Mouse (Mus musculus) fat pad, adult 2 months (tissue): Measurements from ENCODE around the gene Aamp.

ENCODE experiments used
- DNase-seq: peaks from one replicate; pipeline ENCODE4 v3.0.0-alpha.2; 2011; ENCODE audit warnings: low read depth, low spot score; ENCODE audit errors: extremely low read depth

Gene Aamp

DNA sequence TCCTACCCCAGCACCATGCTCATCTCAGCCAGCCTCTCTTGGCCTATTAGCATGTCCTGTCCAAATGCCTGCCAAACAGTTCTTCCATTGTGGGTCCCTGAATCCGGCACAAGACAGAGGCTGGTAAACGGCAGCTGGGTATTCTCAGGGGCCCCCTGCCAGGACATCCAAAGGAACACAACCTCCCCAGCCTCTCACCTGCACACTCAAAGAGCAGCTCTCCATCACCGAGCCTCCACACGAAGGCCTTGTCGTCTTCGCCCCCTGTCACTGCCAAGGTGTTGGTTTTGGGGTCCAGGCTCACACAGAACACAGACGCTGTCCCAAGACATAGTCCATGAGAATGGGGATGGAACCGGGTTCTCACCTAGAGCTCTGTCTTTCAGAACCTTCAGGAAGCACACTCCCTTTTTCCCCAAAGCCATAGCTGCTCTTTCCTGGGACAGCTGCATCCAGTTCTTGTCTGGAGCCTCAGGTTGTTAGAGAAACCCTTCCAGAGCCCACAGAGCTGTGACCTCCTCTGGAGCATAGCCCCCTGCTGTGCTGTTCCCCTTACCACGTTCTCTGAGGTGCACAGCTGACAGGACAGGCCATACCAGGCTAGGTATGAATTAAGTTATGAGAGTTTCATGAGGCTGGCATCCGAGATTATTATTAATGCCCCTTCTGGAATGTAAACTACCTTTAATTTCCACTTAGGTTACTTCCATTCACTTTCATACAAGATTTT is 1.5 kb downstream of the Aamp start:
- DNase-seq: no peak

DNA sequence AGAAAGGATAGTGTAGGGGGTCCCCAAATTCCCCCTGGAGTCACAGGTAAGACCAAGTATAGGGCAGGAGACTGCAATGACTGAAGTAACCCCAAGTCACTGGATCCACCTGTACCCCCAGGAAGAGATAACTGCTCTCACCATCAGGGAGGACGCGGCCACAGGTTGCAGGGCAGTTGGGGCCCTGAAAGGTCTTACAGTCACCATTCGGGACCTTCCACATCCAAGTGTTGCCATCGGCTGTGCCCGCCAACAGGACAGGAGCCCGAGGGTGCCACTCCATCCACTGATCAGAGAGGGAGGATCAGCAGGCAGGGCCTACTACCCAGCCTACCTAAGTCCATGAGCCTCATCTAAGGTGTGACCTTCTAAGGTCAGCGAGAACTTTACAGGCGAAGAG is 2.7 kb downstream of the Aamp start:
- no peak for DNase-seq

DNA sequence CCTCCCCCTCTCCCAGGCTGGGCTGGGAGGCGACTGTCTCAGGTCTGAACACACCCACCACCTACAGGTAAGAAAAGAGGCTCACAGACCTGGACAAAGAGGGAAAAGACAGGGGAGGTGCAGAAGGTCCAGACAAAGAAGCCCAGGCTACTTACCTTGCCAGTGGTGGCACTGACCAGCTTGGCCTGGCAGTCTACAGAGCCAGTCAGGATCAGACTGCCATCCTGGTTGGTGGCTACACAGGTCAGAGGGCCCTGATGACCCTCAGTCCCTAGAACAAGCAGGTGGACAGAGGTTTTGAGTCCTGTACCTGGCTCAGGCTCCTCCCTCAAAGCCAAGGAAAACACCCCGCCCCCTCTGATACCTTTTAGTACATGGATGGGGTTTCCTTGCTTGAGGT is 3.2 kb downstream of the Aamp start:
- no peak for DNase-seq

DNA sequence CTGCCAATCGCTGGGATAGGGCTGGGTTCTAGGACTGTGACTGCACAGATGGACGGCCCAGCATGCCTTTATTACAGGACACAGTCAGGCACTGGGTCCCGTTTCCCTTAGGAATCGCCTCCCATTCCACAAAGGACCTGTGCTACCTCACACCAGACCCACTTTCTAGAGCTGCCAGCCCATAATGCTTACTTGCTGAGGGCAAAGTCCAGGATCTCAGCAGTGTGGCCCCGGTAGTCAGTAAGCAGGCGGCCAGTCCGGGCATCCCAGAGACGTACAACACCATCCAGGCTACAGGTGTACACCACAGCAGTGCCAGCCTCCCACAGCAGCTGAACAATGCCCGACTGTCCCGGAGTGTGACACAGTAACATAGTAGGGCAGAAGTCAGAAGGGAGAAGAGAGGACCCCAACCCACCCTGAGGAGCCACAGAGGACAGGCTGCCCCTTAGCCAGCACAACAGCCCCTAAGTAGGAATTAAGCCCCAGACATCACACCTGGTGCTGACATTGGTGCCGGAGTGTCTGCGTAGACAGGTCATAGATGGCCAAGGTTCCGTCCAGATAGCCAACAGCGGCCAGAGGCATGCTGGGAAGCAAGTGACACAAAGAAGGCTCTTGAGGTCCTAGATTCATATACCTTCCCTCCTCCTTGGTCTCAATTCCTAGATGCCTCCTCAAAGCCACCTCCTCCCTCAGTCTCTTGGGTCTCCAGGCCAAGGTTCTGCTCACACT is 3.8 kb downstream of the Aamp start:
- DNase-seq: no peak

DNA sequence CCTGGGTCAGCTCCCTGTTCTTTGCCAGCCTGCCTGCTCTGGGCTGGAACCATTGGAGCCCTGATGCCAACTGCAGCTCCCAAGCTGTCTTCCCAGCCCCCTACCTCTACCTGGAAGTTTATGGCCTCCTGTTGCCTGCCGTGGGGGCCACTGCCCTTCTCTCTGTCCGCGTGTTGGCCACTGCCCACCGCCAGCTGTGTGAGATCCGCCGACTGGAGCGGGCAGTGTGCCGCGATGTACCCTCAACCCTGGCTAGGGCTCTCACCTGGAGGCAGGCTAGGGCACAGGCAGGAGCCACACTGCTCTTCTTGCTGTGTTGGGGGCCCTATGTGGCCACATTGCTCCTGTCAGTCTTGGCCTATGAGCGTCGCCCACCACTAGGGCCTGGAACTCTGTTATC is 5.5 kb downstream of the Aamp start:
- no peak for DNase-seq

DNA sequence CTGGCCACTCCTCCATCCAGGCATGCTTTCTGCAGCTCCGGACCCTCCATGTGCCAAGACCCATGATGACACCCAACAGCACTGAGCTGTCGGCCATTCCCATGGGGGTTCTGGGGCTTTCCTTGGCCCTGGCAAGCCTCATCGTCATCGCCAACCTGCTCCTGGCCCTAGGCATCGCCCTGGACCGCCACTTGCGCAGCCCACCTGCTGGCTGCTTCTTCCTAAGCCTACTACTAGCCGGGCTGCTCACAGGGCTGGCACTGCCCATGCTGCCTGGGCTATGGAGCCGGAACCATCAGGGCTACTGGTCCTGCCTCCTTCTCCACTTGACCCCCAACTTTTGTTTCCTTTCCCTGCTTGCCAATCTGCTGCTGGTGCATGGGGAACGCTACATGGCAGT is 6.0 kb downstream of the Aamp start, which contains the start of gene Gpbar1:
Gene Gpbar1, plus strand, starts transcription at position 13 of the 400 bp plus-strand sequence.
- no peak for DNase-seq

DNA sequence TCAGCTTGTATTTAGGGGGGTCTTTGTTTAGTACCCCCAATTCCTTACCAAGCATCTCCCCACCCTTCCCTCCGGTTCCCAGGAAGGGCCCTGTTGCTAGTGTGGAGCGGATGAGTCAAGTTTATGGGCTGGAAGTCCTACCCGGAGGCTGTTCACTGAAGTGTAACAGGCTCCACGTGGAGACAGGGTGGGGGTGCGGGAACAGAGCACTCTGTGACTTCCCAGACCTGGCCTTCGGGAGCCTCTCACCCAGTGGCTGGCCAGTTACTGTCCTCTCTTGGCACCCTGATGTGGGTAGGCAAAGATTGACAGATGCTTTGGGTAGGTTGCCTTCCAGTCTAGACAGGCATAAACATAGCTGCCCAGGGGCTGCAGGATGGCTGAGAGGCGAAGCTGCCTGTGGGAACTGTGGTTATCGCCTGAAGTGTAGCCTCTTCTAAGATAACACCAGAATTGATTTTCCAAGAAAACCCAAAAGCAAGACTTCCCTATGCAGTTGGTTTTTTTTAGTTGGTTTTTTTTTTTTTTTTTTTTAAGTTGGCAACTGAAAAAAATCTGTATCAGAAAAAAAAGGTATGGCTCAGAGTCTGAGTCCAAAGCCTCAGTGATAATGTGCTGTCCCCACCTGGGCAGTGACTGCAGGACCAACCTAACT is 6.5 kb downstream of the Aamp start:
- no peak for DNase-seq

DNA sequence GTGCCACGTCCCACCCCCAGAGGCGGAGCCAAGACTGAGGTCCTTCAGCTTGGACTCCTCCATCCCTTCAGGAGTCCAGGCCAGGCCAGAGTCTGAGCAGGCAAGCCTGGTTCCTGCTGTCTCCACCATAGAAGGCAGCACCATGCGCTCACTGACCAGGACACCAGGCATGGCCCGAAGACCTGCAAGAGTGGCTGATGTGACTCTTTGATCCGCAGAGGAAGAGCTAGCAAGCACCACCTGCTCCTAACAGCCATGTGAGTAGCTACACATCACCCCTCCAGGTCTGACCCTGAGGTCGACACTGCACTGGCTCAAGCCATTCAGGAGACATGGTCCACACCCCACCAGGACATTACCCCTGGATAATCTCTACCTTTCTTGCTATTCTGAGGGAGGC is 7.5 kb downstream of the Aamp start:
- no peak for DNase-seq

DNA sequence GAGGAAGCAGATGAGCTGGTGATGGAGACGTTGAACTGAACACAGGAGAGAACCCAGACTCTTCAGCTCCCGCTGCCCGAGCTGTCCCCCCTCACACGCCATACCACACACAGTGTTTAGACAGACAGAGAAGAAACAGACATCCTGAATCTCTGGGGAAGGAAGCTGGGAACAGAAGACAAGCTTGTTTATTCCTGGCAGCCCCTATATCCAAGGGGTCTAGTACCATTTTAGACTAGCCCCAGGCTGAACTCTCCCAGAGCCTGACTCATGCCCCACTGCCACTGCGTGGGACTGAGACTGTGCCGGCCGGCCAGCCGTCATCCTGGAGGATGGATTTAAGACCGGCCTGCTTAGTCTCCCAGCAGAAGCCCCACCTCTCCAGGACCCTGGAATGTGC is 9.5 kb downstream of the Aamp start:
- no peak for DNase-seq

DNA sequence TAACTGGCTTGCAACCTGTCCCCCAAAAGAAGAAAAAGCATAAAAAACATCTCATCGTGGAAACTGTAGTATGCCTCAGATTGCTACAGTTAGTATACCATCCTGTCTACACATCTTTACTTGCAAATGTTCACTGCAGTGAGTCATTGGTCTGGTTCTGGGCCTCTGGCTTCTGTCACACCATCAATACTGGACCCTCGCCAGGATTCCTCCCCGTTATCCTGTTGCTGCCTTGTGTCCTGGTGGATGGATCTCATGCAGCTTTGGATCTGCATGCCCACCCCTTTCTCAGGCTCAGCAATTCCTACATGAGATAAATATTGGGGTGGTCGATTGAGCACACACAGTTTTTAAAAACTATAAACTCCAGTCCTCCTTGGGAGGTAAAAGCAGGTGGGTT is 12.9 kb downstream of the Aamp start:
- DNase-seq: no peak

DNA sequence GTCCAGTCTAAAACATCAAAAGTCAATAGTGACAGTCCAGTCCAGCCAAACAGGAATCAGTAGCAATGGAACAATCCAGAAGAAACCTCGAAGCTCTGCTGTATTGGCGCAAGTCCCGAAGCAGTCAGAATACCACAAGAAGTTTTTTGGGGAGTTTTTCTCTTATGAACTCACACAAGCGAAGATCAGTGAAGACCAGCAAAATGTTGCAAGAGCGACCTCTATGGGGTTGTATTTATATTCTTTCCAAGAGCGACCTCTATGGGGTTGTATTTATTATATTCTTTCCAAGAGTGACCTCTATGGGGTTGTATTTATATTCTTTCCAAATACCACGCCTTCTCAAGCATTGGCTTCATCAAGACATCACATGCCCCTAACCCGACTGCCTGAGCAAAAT is 15.8 kb downstream of the Aamp start:
- no peak for DNase-seq

DNA sequence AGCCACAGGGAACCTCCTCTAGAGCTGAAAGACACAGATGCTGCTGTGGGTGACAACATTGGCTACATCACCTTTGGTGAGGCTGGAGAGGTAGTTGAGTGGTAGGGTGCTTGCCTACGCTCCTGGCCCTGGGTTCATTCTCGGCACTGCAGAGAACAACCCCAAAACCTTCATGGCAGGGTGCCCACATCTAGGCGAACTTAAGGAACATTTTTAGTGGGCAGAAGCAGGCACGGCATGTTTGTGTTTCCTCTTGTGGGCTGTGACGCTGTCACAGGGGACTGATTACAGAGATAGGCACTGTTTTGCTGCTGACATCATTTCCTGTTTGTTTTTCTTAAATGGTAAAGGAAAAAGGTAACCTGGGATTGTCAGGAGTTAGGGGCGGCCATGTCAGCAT is 22.0 kb downstream of the Aamp start:
- no peak for DNase-seq

DNA sequence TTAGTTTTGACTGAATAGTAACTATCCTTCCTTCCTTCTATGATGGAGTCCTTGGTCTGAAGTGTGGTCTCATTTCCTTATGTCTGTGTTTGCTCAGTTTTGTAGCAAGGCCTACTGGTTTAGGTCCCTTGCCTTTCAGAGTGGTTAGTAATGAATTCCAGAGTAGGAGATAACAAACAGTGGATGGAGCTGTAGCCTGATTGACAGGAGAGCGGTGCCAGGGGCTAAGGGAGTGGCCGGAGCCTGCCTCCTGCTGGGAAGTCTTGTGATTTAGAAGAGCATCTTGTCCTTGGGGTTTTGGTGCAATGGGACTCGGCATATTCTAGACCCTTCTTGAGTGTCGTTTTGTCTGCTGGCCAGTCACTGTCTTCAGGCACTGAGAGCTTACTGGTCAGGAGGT is 27.8 kb downstream of the Aamp start:
- no peak for DNase-seq

DNA sequence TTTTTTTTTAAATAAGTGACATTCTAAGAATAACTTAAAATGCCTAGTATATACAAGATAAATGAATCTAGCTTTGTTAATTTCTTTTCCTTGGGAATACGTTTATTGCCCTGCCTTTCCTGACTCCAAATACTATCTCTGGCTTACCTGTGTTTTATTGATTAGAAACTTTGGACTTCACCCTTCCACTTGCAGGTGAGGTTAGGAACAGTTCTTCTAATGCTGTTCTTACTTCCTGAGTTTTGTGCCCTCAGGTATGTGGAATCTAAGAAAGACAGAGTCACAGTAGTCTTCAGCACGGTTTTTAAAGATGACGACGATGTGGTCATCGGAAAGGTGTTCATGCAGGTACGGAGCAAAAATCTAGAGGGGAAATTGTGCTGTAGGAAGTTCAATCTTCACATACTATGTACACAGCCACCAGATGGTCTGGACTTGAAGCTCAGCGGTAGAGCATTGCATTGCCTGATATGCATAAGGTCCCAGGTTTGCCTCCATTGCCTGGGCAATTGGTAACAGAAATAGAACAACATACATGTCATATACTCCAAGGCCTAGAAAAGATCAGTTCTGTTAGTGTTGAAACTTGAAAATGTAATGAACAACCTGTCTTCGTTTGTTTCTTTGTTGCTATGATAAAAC is 28.7 kb downstream of the Aamp start:
- DNase-seq: no peak

DNA sequence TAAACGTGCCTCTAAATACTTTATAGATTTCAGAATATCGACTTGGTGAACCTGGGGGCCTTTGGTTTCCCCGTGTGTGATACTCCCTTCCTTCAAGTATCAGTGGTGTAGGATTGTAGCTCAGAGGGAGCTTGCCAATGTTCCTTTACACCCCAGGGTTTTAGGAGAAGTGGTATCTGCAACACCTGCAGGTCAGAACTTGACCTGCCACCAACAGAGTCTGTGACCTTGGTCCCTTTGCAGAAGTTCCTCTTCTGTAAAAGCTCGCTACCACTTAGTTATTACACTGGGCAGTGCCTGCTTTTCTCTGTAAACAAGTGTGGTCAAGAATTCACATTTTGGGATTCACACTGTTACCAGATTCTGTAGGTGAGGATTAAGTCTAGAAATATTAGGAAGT is 34.4 kb downstream of the Aamp start:
- no peak for DNase-seq

DNA sequence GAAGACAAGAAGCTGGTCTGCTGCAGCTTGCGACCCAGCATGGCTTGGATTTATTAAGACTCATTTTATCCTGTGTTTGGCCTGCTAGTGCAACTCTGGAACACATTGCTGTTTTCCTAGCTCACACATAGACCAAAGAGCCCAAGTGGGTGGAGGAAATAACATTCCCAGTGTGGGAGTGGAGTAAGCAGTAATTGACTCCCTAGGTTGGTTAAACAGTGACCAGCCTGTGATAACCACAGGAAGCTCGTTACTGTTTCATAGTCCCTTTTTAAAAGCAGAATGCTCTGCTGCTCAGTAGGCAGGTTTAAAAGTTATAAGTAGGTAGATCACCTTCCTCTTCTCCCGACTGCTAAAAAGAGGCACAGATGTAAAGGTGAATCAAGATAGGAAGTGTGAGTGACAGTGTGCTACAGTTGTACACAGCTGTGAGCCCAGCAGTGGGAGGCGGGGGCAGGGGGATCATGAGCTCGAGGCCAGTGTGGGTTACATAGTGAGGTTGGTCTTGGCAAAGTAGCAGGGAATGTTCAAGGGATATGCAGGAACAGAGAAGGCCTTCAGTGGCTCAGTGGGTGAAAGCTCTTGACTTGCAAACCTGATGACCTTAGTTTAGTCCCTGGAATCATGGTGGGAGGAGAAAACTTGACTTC is 35.1 kb downstream of the Aamp start:
- peak; percentile 39 for DNase-seq

DNA sequence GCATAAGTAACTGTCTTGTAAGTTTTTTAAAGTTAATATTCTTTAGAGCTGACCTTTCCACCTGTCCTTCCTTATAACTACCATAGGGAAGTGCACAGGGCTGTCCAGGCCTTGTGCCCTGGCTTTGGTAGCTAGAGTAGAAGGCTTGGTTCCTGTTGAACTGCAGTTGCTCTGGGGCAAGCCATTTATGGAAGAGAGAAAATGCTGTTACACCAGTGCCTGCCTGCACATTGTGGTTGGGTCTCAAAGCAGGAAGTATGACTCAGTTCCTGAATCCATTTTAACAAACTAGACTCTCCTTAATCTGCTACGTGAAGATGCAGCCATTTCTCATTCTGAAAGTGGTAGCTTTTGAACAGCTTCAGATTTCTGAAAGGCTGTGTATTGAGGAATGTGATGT is 35.7 kb downstream of the Aamp start:
- DNase-seq: no peak

DNA sequence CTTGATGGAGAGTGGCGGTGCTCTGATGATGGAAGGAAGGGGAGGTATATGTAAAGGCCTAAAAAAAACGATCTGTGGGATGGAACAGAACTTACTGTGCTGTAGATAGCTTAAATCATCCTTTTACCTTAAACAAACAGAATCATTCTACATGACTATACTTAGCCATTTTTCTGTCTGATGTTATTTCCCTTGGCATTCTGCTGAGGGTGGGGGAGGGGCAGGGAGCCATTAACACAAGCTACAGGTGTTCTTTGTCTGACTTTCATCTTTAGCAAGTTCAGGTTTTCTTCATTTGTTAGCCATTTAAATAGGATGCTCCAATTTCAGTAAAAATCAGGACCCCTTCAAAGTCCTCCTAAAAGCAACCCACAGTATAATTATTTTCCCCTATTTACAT is 39.0 kb downstream of the Aamp start:
- DNase-seq: no peak

DNA sequence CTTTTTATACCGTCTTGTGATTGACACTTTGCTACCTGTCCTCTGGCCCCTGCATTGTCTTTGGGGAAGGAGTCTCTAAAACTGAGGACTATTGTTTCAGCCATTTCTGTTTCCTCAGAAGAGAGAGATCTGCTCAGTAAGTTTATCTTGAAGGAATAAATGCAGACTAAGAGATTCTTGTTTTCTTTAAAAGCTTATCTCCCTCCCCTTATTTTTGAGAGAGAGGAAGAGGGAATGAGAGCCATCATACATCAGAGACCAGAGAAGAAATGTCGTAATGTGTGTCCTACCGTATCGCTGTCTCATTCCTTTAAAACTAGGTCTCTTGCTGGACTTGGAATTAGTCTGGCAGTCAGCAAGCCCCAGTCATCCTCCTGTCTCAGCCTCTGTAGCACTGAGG is 43.7 kb downstream of the Aamp start:
- DNase-seq: no peak

DNA sequence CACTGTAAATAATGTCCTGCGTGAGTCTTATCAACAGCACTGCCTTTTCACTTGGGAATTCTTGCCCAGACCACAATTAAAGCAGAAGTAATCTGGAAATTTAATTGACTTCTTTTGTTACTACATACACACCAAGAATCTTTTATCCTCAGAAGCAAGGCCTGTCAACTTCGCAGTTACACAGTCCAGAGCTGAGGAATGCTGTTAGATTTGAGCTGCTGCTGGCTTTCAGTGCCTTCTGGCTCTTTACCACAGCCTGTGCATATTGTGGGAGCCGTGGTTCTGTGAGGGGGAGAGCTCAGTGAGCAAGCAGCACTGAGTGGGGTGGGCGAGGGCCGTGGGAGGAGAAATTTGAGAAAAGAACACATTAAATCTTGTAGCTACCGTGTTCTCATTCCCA is 44.2 kb downstream of the Aamp start:
- no peak for DNase-seq

DNA sequence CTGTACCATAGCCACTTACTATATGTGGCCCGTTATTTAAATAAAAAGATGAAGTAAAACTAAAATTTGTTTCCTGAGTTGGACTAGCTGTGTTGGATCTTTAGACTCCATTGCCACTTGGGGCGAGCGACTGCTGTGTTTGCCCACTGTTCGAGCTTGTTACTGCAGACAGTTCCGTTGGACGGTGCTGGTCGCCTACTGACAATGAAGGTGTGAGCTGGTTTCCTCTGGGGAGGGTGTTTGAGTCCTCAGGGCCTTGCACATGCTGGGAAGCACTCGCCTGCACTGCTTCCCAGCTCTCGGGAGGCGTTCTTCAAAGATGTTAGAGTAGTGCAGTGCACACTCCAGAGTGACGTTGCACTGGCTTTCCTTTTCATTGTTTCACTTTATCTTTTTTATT is 44.9 kb downstream of the Aamp start:
- no peak for DNase-seq
